Mouse (Mus musculus): Measurements from ENCODE around the gene Mindy2. TPM values are rescaled to one million over a fixed set of nuclear protein-coding genes. Genes with fewer than 3 reads are reported as not detected.
"Not testable (repeated sequence)": the region's sequence is repeated elsewhere in the genome, so short reads cannot be mapped to it uniquely, and the experiment has no call there.

Mindy2 gene
- polyA plus RNA-seq, 1 experiment from 2014 or later, result 12.0 TPM

GRCm38 (mm10) chr9:70580956-70581355 is 76.0 kb downstream of the Mindy2 start:
- Histone ChIP-seq H3K4me1 (ENCODE audit: control insufficient read depth, insufficient read depth, low read length) (no peaks in the 10 kb centered on the region), H3K36me3 (ENCODE audit: control insufficient read depth, insufficient read depth, low read length) (peaks cover 10% of the 10 kb centered on the region), H3K27me3 (ENCODE audit: control insufficient read depth, insufficient read depth, low read length) (no peaks in the 10 kb centered on the region), H3K4me2 (ENCODE audit: low read depth) (no peak overlapping the region), H3K4me3 (ENCODE audit: low read depth, low read length) (no peak overlapping the region), H3K9ac (ENCODE audit: low read length) (no peak overlapping the region), H3K9me3 (ENCODE audit: control insufficient read depth, low read length) (no peaks in the 10 kb centered on the region), H3K27ac (ENCODE audit: low read depth, low read length) (no peak overlapping the region)
- DNase-seq (ENCODE audit: low spot score) (no peak), ATAC-seq (ENCODE audit: insufficient read depth, low FRiP score, low TSS enrichment) (no peak)
- 94% methylated on average over 5 of the region's 5 CpGs for WGBS

DNA sequence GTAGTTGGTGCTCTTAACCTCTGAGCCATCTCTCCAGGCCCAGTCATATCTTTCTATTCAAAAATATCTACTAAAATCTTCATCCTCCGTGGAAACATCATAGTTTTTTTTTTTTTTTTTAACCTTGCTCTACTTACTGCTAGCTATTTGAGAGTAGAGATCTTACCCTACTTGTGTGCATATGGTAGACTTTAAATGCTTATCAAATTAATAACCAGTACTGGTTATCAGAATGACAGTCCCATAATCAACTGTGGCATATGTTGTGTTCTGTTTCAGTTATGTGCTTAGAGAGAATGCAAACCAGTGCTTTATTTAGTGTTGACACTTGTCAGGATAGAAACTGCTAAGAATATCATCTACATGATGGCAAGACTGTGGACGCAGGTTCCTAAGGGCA is 78.9 kb downstream of the Mindy2 start:
- Histone ChIP-seq H3K27me3 (ENCODE audit: control insufficient read depth, insufficient read depth, low read length) (no peaks in the 10 kb centered on the region), H3K4me1 (ENCODE audit: control insufficient read depth, insufficient read depth, low read length) (no peaks in the 10 kb centered on the region), H3K9me3 (ENCODE audit: control insufficient read depth, low read length) (no peaks in the 10 kb centered on the region), H3K4me3 (ENCODE audit: low read depth, low read length) (no peak overlapping the region), H3K27ac (ENCODE audit: low read depth, low read length) (no peak overlapping the region), H3K36me3 (ENCODE audit: control insufficient read depth, insufficient read depth, low read length) (peaks cover 6% of the 10 kb centered on the region), H3K4me2 (ENCODE audit: low read depth) (no peak overlapping the region), H3K9ac (ENCODE audit: low read length) (no peak overlapping the region)
- DNase-seq (ENCODE audit: low spot score) (no peak), ATAC-seq (ENCODE audit: insufficient read depth, low FRiP score, low TSS enrichment) (no peak)
- 92% methylated on average over 2 of the region's 2 CpGs for WGBS

GRCm38 (mm10) chr9:70570351-70570750 is 86.6 kb downstream of the Mindy2 start:
- Histone ChIP-seq H3K9me3 (ENCODE audit: control insufficient read depth, low read length) (no peaks in the 10 kb centered on the region), H3K9ac (ENCODE audit: low read length) (no peak overlapping the region), H3K4me3 (ENCODE audit: low read depth, low read length) (no peak overlapping the region), H3K4me1 (ENCODE audit: control insufficient read depth, insufficient read depth, low read length) (no peaks in the 10 kb centered on the region), H3K4me2 (ENCODE audit: low read depth) (no peak overlapping the region), H3K27me3 (ENCODE audit: control insufficient read depth, insufficient read depth, low read length) (no peaks in the 10 kb centered on the region), H3K36me3 (ENCODE audit: control insufficient read depth, insufficient read depth, low read length) (peaks cover 9% of the 10 kb centered on the region), H3K27ac (ENCODE audit: low read depth, low read length) (no peak overlapping the region)
- DNase-seq (ENCODE audit: low spot score) (no peak), ATAC-seq (ENCODE audit: insufficient read depth, low FRiP score, low TSS enrichment) (no peak)
- WGBS, result 97% methylated on average over 8 of the region's 8 CpGs

DNA sequence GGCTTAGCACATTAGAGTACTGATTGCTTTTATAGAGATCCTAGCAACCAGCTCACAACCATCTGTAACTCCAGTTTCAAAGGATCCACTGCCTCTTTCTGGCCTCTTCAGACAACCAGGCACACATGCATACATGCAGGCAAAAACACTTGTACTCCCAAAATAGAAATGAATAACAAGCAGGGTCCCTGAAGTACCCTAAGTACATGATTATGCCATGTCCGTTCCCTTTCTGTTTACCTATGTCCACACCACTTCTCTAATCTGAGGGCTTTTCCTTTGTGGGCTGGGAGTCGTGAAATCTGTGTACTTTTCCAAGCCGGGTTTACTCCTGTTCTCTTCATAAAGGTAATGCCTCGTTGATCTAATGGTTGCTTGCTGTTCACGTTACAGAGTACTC is 89.3 kb downstream of the Mindy2 start:
- Histone ChIP-seq H3K4me2 (ENCODE audit: low read depth) (no peak overlapping the region), H3K27ac (ENCODE audit: low read depth, low read length) (no peak overlapping the region), H3K9me3 (ENCODE audit: control insufficient read depth, low read length) (no peaks in the 10 kb centered on the region), H3K4me3 (ENCODE audit: low read depth, low read length) (no peak overlapping the region), H3K9ac (ENCODE audit: low read length) (no peak overlapping the region), H3K36me3 (ENCODE audit: control insufficient read depth, insufficient read depth, low read length) (peaks cover 5% of the 10 kb centered on the region; the same call in 1 of the 2 replicates), H3K27me3 (ENCODE audit: control insufficient read depth, insufficient read depth, low read length) (no peaks in the 10 kb centered on the region), H3K4me1 (ENCODE audit: control insufficient read depth, insufficient read depth, low read length) (no peaks in the 10 kb centered on the region)
- ATAC-seq (ENCODE audit: insufficient read depth, low FRiP score, low TSS enrichment), result no peak
- no peak for DNase-seq (ENCODE audit: low spot score)
- WGBS, result 94% methylated on average over 5 of the region's 5 CpGs

DNA sequence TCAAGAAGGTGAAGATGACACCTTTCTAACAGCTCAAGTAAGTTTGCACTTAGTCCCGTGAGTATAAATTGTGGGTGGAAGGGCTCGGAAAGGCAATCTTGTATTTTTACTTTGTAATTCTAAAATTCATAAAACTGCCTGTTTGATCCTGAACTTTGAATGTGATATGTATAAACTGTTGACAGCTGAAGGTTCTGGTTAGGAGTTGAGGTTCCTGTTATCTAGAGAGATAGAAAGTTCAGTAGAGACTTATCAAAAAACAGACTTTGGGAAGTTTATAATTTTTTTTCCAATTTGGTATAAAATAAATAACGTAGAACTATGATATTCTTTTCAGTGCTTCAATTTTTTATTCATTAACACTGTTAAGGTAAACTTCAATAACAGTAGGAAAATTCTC is 94.1 kb downstream of the Mindy2 start:
- no peak overlapping the region for H3K27ac ChIP-seq (ENCODE audit: low read depth, low read length)
- ATAC-seq (ENCODE audit: insufficient read depth, low FRiP score, low TSS enrichment) (no peak), DNase-seq (ENCODE audit: low spot score) (no peak)
- H3K9ac ChIP-seq (ENCODE audit: low read length), result no peak overlapping the region
- no peaks in the 10 kb centered on the region for H3K9me3 ChIP-seq (ENCODE audit: control insufficient read depth, low read length)
- H3K27me3 ChIP-seq (ENCODE audit: control insufficient read depth, insufficient read depth, low read length), result no peaks in the 10 kb centered on the region
- H3K36me3 ChIP-seq (ENCODE audit: control insufficient read depth, insufficient read depth, low read length), result peaks cover 5% of the 10 kb centered on the region; the same call in 1 of the 2 replicates
- H3K4me1 ChIP-seq (ENCODE audit: control insufficient read depth, insufficient read depth, low read length), result no peaks in the 10 kb centered on the region
- H3K4me3 ChIP-seq (ENCODE audit: low read depth, low read length), result no peak overlapping the region
- 96% methylated on average over 3 of the region's 3 CpGs for WGBS
- H3K4me2 ChIP-seq (ENCODE audit: low read depth), result no peak overlapping the region

DNA sequence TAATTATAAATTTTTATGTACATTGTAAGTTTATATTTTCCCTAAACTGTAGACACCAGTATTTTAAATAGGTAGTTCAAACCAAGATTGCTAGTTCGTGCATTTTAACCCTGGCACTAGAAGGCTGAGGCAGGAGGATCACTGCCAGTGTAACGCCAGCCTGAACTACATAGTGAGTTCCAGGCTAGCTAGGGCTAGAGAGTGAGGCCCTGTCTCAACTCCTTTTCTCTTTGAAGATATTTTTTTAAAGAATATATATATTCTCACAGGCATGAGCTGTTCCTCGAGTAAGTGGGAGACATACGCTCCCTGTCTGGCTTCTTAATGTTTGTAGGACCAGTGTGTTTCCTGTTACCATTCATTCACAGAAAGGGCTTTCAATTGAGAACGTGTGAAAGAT is 100.2 kb downstream of the Mindy2 start:
- no peaks in the 10 kb centered on the region for H3K4me1 ChIP-seq (ENCODE audit: control insufficient read depth, insufficient read depth, low read length)
- H3K9me3 ChIP-seq (ENCODE audit: control insufficient read depth, low read length), result peaks cover 3% of the 10 kb centered on the region
- DNase-seq (ENCODE audit: low spot score) (no peak), ATAC-seq (ENCODE audit: insufficient read depth, low FRiP score, low TSS enrichment) (no peak)
- H3K27me3 ChIP-seq (ENCODE audit: control insufficient read depth, insufficient read depth, low read length), result no peaks in the 10 kb centered on the region
- 93% methylated on average over 5 of the region's 5 CpGs for WGBS
- H3K9ac ChIP-seq (ENCODE audit: low read length), result no peak overlapping the region
- peaks cover 6% of the 10 kb centered on the region; the same call in 1 of the 2 replicates for H3K36me3 ChIP-seq (ENCODE audit: control insufficient read depth, insufficient read depth, low read length)
- no peak overlapping the region for H3K4me3 ChIP-seq (ENCODE audit: low read depth, low read length)
- no peak overlapping the region for H3K4me2 ChIP-seq (ENCODE audit: low read depth)
- no peak overlapping the region for H3K27ac ChIP-seq (ENCODE audit: low read depth, low read length)

- no peak overlapping the region for H3K27ac ChIP-seq (ENCODE audit: low read depth, low read length)
- peaks cover 6% of the 10 kb centered on the region; the same call in 1 of the 2 replicates for H3K36me3 ChIP-seq (ENCODE audit: control insufficient read depth, insufficient read depth, low read length)
- H3K4me1 ChIP-seq (ENCODE audit: control insufficient read depth, insufficient read depth, low read length), result no peaks in the 10 kb centered on the region
- ATAC-seq (ENCODE audit: insufficient read depth, low FRiP score, low TSS enrichment), result no peak
- no peak overlapping the region for H3K9ac ChIP-seq (ENCODE audit: low read length)
- H3K4me2 ChIP-seq (ENCODE audit: low read depth), result no peak overlapping the region
- peaks cover 3% of the 10 kb centered on the region for H3K9me3 ChIP-seq (ENCODE audit: control insufficient read depth, low read length)
- H3K27me3 ChIP-seq (ENCODE audit: control insufficient read depth, insufficient read depth, low read length), result no peaks in the 10 kb centered on the region
- no peak overlapping the region for H3K4me3 ChIP-seq (ENCODE audit: low read depth, low read length)
- no peak for DNase-seq (ENCODE audit: low spot score)
These were observed 101.5 kb downstream of the Mindy2 start for GRCm38 (mm10) chr9:70555431-70555830.

DNA sequence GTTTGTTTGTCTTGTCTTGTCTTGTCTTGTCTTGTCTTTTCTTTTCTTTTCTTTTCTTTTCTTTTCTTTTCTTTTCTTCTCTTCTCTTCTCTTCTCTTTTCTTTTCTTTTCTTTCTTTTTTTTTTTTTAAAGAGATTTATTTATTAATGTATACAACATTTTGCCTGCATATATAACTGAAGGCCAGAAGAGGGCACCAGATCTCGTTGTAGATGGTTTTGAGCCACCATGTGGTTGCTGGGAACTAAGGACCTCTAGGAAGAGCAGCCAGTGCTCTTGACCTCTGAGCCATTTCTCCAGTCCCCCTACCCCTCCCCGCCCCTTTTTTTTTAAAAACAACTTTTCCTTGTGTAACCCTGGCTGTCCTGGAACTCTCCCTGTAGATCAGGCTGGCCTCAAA is 104.7 kb downstream of the Mindy2 start:
- not testable (repeated sequence) for DNase-seq (ENCODE audit: low spot score); H3K9me3 ChIP-seq (ENCODE audit: control insufficient read depth, low read length); H3K4me1 ChIP-seq (ENCODE audit: control insufficient read depth, insufficient read depth, low read length); H3K9ac ChIP-seq (ENCODE audit: low read length); H3K4me2 ChIP-seq (ENCODE audit: low read depth); H3K36me3 ChIP-seq (ENCODE audit: control insufficient read depth, insufficient read depth, low read length); H3K4me3 ChIP-seq (ENCODE audit: low read depth, low read length); H3K27ac ChIP-seq (ENCODE audit: low read depth, low read length); H3K27me3 ChIP-seq (ENCODE audit: control insufficient read depth, insufficient read depth, low read length); ATAC-seq (ENCODE audit: insufficient read depth, low FRiP score, low TSS enrichment)
- WGBS, result 91% methylated on average over 2 of the region's 2 CpGs

DNA sequence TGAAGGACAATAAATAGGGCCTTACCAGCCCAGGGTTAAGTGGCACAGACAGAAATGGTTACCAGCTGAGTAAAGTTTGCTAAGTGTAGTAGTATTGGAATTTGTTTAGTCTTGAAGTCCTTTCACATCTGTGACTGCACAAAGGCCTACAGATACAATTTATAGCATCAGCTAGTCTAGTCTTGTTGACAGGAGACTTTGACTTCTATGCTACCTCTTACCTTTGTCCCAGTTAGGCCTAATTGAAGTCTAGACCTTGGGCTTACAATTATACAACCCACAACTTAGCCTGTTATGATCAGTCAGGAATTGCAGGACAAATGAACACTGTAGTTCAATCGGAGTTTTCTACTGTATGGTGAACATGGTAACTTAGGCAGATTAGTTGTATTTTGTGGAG is 105.5 kb downstream of the Mindy2 start:
- Histone ChIP-seq H3K27me3 (ENCODE audit: control insufficient read depth, insufficient read depth, low read length) (no peaks in the 10 kb centered on the region), H3K9ac (ENCODE audit: low read length) (no peak overlapping the region), H3K36me3 (ENCODE audit: control insufficient read depth, insufficient read depth, low read length) (peaks cover 6% of the 10 kb centered on the region; the same call in 1 of the 2 replicates), H3K4me1 (ENCODE audit: control insufficient read depth, insufficient read depth, low read length) (no peaks in the 10 kb centered on the region), H3K9me3 (ENCODE audit: control insufficient read depth, low read length) (peaks cover 3% of the 10 kb centered on the region), H3K4me2 (ENCODE audit: low read depth) (no peak overlapping the region), H3K4me3 (ENCODE audit: low read depth, low read length) (no peak overlapping the region), H3K27ac (ENCODE audit: low read depth, low read length) (no peak overlapping the region)
- DNase-seq (ENCODE audit: low spot score) (no peak), ATAC-seq (ENCODE audit: insufficient read depth, low FRiP score, low TSS enrichment) (no peak)
- WGBS, result 100% methylated on average over 1 of the region's 1 CpGs

Data from neural tube, embryonic 11.5 days (tissue).